Mouse (Mus musculus) liver, embryonic 13.5 days (tissue): ENCODE results near the gene Ret. TPM values are rescaled to one million over a fixed set of nuclear protein-coding genes. Genes with fewer than 3 reads are reported as not detected.

Experiments used
- ATAC-seq: fragments of 200-750 bp; cut with Nextera tagmentation; 2 replicates; pipeline ENCODE4 v1.8.0; 2017; ENCODE audit warnings: low read depth, mild to moderate bottlenecking, moderate number of reproducible peaks, moderate library complexity
- DNase-seq: peaks from one replicate; pipeline ENCODE4 v3.0.0; 2022
- H3K27ac ChIP-seq: fragments of 300-500 bp; sonication (generic); 2 replicates; pipeline ENCODE4 v1.5.1; 2015; ENCODE audit warnings: moderate library complexity, mild to moderate bottlenecking, inconsistent platforms
- H3K27me3 ChIP-seq: fragments of 300-500 bp; sonication (generic); 2 replicates; pipeline ENCODE4 v1.6.1; 2015; ENCODE audit warnings: mild to moderate bottlenecking, inconsistent platforms
- H3K36me3 ChIP-seq: fragments of 300-500 bp; sonication (generic); 2 replicates; pipeline ENCODE4 v1.6.1; 2015; ENCODE audit warnings: mild to moderate bottlenecking, inconsistent platforms
- H3K4me1 ChIP-seq: fragments of 300-500 bp; sonication (generic); replicated peaks from 2 replicates; pipeline ENCODE4 v1.6.1; 2015; ENCODE audit warnings: inconsistent platforms
- H3K4me2 ChIP-seq: fragments of 300-500 bp; sonication (generic); 2 replicates; pipeline ENCODE4 v1.6.1; 2015; ENCODE audit warnings: inconsistent platforms, mild to moderate bottlenecking, moderate library complexity
- H3K4me3 ChIP-seq: fragments of 300-500 bp; sonication (generic); replicated peaks from 2 replicates; pipeline ENCODE4 v1.5.1; 2015; ENCODE audit warnings: mild to moderate bottlenecking, inconsistent platforms
- H3K9ac ChIP-seq: fragments of 300-500 bp; sonication (generic); 2 replicates; pipeline ENCODE4 v1.6.1; 2015; ENCODE audit warnings: mild to moderate bottlenecking, inconsistent platforms
- H3K9me3 ChIP-seq: fragments of 300-500 bp; sonication (generic); replicated peaks from 2 replicates; pipeline ENCODE4 v1.6.1; 2016; ENCODE audit warnings: inconsistent platforms
- WGBS: fragments of 180-500 bp; shearing (Covaris S2); methylation state at CpG from one replicate; pipeline ENCODE4 v1.1.7; 2015; ENCODE audit not compliant: insufficient replicate concordance; 5-methylcytosine and 5-hydroxymethylcytosine counted together
- polyA plus RNA-seq: library from polyadenylated mRNA; unstranded; fragments of >200 nt; fragmentation: Nextera tagmentation; extraction: Ambion mirVana; gene quantifications from 2 replicates; pipeline ENCODE4 v1.2.1, GENCODE M21; 2015

The Ret gene
- polyA plus RNA-seq: 0.02 and 0.05 TPM in 2 replicates

- 1% methylated on average over 26 of the region's 26 CpGs for WGBS
- peaks cover 82% of the 10 kb centered on the region for H3K27me3 ChIP-seq
- ATAC-seq (no peak), DNase-seq (no peak)
- no peaks in the 10 kb centered on the region for H3K36me3 ChIP-seq
- peak within 1 kb of the TSS; percentile 67 for H3K4me2 ChIP-seq
- H3K4me3 ChIP-seq: peak within 1 kb of the TSS; percentile 51
- peaks cover 8% of the 10 kb centered on the region for H3K4me1 ChIP-seq
- no peak within 1 kb of the TSS for H3K9ac ChIP-seq
- H3K27ac ChIP-seq: no peak within 1 kb of the TSS
- H3K9me3 ChIP-seq: no peaks in the 10 kb centered on the region
Observed at GRCm38 (mm10) chr6:118197440-118197975, at the start of gene Ret. Ret (minus strand) TSS chr6:118197718.

- ATAC-seq (no peak), DNase-seq (no peak)
- Histone ChIP-seq H3K9ac (no peak overlapping the region), H3K9me3 (no peaks in the 10 kb centered on the region), H3K4me1 (no peaks in the 10 kb centered on the region), H3K4me2 (no peak overlapping the region), H3K27me3 (no peaks in the 10 kb centered on the region), H3K36me3 (no peaks in the 10 kb centered on the region), H3K27ac (no peak overlapping the region), H3K4me3 (no peak overlapping the region)
- 62% methylated on average over 6 of the region's 6 CpGs for WGBS
Observed at GRCm38 (mm10) chr6:118247161-118247560, 49.6 kb upstream of the Ret start.

- no peak overlapping the region for H3K4me3 ChIP-seq
- no peak overlapping the region for H3K4me2 ChIP-seq
- H3K9ac ChIP-seq: no peak overlapping the region
- H3K4me1 ChIP-seq: no peaks in the 10 kb centered on the region
- no peaks in the 10 kb centered on the region for H3K36me3 ChIP-seq
- H3K27ac ChIP-seq: no peak overlapping the region
- ATAC-seq (no peak), DNase-seq (no peak)
- H3K9me3 ChIP-seq: no peaks in the 10 kb centered on the region
- WGBS: 58% methylated on average over 7 of the region's 7 CpGs
- no peaks in the 10 kb centered on the region for H3K27me3 ChIP-seq
Observed at GRCm38 (mm10) chr6:118244106-118244505, 46.6 kb upstream of the Ret start.

- H3K4me1 ChIP-seq: no peaks in the 10 kb centered on the region
- H3K9ac ChIP-seq: no peak overlapping the region
- DNase-seq (no peak), ATAC-seq (no peak)
- H3K4me3 ChIP-seq: no peak overlapping the region
- H3K27ac ChIP-seq: no peak overlapping the region
- 47% methylated on average over 5 of the region's 5 CpGs for WGBS
- H3K9me3 ChIP-seq: no peaks in the 10 kb centered on the region
- no peak overlapping the region for H3K4me2 ChIP-seq
- H3K27me3 ChIP-seq: no peaks in the 10 kb centered on the region
- H3K36me3 ChIP-seq: no peaks in the 10 kb centered on the region
Observed at GRCm38 (mm10) chr6:118242941-118243340, 45.4 kb upstream of the Ret start.

- no peak overlapping the region for H3K9ac ChIP-seq
- H3K4me2 ChIP-seq: no peak overlapping the region
- DNase-seq (no peak), ATAC-seq (no peak)
- H3K4me3 ChIP-seq: no peak overlapping the region
- no peak overlapping the region for H3K27ac ChIP-seq
- 50% methylated on average over 3 of the region's 3 CpGs for WGBS
- H3K9me3 ChIP-seq: no peaks in the 10 kb centered on the region
- H3K36me3 ChIP-seq: no peaks in the 10 kb centered on the region
- no peaks in the 10 kb centered on the region for H3K27me3 ChIP-seq
- no peaks in the 10 kb centered on the region for H3K4me1 ChIP-seq
Observed at GRCm38 (mm10) chr6:118226072-118226471, 28.6 kb upstream of the Ret start.

- H3K27ac ChIP-seq: no peak overlapping the region
- no peaks in the 10 kb centered on the region for H3K4me1 ChIP-seq
- WGBS: 41% methylated on average over 2 of the region's 2 CpGs
- no peak for DNase-seq
- ATAC-seq: no peak
- no peak overlapping the region for H3K4me3 ChIP-seq
- H3K27me3 ChIP-seq: no peaks in the 10 kb centered on the region
- H3K4me2 ChIP-seq: no peak overlapping the region
- no peaks in the 10 kb centered on the region for H3K9me3 ChIP-seq
- H3K9ac ChIP-seq: no peak overlapping the region
- H3K36me3 ChIP-seq: no peaks in the 10 kb centered on the region
Observed at GRCm38 (mm10) chr6:118222471-118222870, 25.0 kb upstream of the Ret start.

- no peaks in the 10 kb centered on the region for H3K4me1 ChIP-seq
- ATAC-seq (no peak), DNase-seq (no peak)
- no peaks in the 10 kb centered on the region for H3K36me3 ChIP-seq
- 71% methylated on average over 9 of the region's 9 CpGs for WGBS
- H3K27me3 ChIP-seq: no peaks in the 10 kb centered on the region
- no peak overlapping the region for H3K4me2 ChIP-seq
- H3K9ac ChIP-seq: no peak overlapping the region
- H3K9me3 ChIP-seq: no peaks in the 10 kb centered on the region
- H3K27ac ChIP-seq: no peak overlapping the region
- H3K4me3 ChIP-seq: no peak overlapping the region
Observed at GRCm38 (mm10) chr6:118215676-118216075, 18.2 kb upstream of the Ret start.

GRCm38 (mm10) chr6:118208326-118208725 lies 10.8 kb upstream of the Ret start:
- H3K27me3 ChIP-seq: 0 out of 2 replicates have a peak, but pooled peaks cover 3% of the 10 kb centered on the region

GRCm38 (mm10) chr6:118206386-118206785 lies 8.9 kb upstream of the Ret start:
- ATAC-seq: no peak
- Histone ChIP-seq H3K36me3 (no peaks in the 10 kb centered on the region), H3K27me3 (peaks cover 5% of the 10 kb centered on the region), H3K4me2 (no peak overlapping the region), H3K4me3 (no peak overlapping the region), H3K9ac (no peak overlapping the region), H3K9me3 (no peaks in the 10 kb centered on the region), H3K4me1 (no peaks in the 10 kb centered on the region), H3K27ac (no peak overlapping the region)
- WGBS: 75% methylated on average over 6 of the region's 6 CpGs
- DNase-seq: no peak

More at GRCm38 (mm10) chr6:118208326-118208725, 10.8 kb upstream of the Ret start:
- DNase-seq (no peak), ATAC-seq (no peak)
- H3K4me3 ChIP-seq: no peak overlapping the region
- H3K4me2 ChIP-seq: no peak overlapping the region
- no peaks in the 10 kb centered on the region for H3K36me3 ChIP-seq
- no peak overlapping the region for H3K27ac ChIP-seq
- H3K9me3 ChIP-seq: no peaks in the 10 kb centered on the region
- WGBS: 64% methylated on average over 8 of the region's 8 CpGs
- no peaks in the 10 kb centered on the region for H3K4me1 ChIP-seq
- no peak overlapping the region for H3K9ac ChIP-seq

- no peaks in the 10 kb centered on the region for H3K36me3 ChIP-seq
- H3K4me3 ChIP-seq: no peak overlapping the region
- no peak overlapping the region for H3K4me2 ChIP-seq
- WGBS: 40% methylated on average over 7 of the region's 7 CpGs
- no peaks in the 10 kb centered on the region for H3K4me1 ChIP-seq
- no peaks in the 10 kb centered on the region for H3K9me3 ChIP-seq
- ATAC-seq (no peak), DNase-seq (no peak)
- no peak overlapping the region for H3K27ac ChIP-seq
- peaks cover 9% of the 10 kb centered on the region for H3K27me3 ChIP-seq
- no peak overlapping the region for H3K9ac ChIP-seq
Observed at GRCm38 (mm10) chr6:118205176-118205890, 7.8 kb upstream of the Ret start.

GRCm38 (mm10) chr6:118204112-118204511 lies 6.6 kb upstream of the Ret start:
- no peak overlapping the region for H3K4me2 ChIP-seq
- no peaks in the 10 kb centered on the region for H3K36me3 ChIP-seq
- no peaks in the 10 kb centered on the region for H3K4me1 ChIP-seq
- H3K27ac ChIP-seq: no peak overlapping the region
- ATAC-seq (no peak), DNase-seq (no peak)
- WGBS: 73% methylated on average over 1 of the region's 1 CpGs
- peaks cover 20% of the 10 kb centered on the region for H3K27me3 ChIP-seq
- H3K9ac ChIP-seq: no peak overlapping the region
- H3K9me3 ChIP-seq: no peaks in the 10 kb centered on the region
- H3K4me3 ChIP-seq: no peak overlapping the region
